Mouse (Mus musculus) CD4-positive naive resting alpha-beta T cell, adult 57 days (primary cell): Measurements from ENCODE around the gene Bag6. TPM values are rescaled to one million over a fixed set of nuclear protein-coding genes. Genes with fewer than 3 reads are reported as not detected.

Experiments
- total RNA-seq: library from RNA; stranded (reverse); gene quantifications from one replicate; pipeline ENCODE4 v1.2.4, GENCODE M21; 2023

Gene Bag6
- 438 TPM for total RNA-seq

GRCm38 (mm10) chr17:35134801-35135590 lies at the start of gene Bag6:
Gene Bag6 (plus strand): TSS chr17:35135178.

GRCm38 (mm10) chr17:35085208-35085865 lies 49.6 kb upstream of the Bag6 start, which contains the start of gene Ly6g6f:
Gene Ly6g6f (minus strand): TSS chr17:35085610.

DNA sequence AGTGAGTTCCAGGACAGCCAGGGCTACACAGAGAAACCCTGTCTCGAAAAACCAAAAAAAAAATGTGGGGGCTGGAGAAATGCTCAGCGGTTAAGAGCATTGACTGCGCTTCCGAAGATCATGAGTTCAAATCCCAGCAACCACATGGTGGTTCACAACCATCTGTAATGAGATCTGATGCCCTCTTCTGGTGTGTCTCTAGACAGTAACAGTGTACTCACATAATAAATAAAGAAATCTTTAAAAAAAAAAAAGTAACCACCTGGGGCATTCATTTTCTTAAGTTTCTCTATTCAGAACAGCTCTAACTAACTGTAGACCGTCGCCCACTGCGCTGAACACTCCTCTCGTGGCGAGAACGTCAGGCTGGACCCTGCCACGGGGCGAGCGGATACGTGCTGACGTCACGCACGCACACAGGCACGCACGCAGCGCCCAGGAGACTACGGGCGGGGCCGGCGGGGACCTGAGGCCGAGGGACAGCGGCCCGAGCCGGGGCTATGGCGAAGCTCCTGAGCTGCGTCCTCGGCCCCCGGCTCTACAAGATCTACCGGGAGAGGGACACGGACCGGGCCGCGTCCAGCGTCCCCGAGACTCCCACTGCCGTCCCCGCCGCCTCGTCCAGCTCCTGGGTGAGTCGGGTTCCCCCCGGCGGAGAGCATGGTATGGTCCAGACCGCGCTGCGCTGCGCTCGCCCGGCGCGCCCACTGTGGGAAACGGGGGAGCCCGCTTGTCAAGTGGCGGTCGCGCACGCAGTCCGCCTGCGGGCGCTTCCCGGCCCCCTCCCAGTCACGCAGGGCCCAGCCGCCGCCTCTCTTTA lies 45.9 kb upstream of the Bag6 start, which contains the start of gene Abhd16a:
TSS of gene Abhd16a (plus strand) at position 439 of the 820 bp plus-strand sequence.

DNA sequence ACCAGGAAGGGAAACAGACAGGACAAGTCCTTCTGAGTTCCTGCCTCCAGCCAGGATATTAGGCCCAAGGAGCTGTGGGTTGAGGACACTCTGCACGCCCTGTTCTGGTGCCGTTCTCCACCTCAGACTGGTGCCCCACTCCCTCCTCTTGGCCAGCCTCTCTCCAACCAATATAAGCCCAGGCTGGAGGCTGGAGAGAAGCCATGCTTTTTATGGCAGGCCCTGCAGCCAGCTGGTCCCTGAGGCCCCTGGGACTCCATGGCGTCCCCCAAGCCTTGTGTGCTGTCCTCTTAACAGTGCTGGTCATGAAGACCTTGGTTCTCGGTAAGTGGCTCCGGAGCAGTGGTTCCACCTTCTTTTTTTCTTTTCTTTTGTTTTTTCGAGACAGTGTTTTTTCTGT lies 26.9 kb upstream of the Bag6 start, which contains the start of gene Ly6g5c:
TSS of gene Ly6g5c (plus strand) at position 183 of the 400 bp plus-strand sequence.

DNA sequence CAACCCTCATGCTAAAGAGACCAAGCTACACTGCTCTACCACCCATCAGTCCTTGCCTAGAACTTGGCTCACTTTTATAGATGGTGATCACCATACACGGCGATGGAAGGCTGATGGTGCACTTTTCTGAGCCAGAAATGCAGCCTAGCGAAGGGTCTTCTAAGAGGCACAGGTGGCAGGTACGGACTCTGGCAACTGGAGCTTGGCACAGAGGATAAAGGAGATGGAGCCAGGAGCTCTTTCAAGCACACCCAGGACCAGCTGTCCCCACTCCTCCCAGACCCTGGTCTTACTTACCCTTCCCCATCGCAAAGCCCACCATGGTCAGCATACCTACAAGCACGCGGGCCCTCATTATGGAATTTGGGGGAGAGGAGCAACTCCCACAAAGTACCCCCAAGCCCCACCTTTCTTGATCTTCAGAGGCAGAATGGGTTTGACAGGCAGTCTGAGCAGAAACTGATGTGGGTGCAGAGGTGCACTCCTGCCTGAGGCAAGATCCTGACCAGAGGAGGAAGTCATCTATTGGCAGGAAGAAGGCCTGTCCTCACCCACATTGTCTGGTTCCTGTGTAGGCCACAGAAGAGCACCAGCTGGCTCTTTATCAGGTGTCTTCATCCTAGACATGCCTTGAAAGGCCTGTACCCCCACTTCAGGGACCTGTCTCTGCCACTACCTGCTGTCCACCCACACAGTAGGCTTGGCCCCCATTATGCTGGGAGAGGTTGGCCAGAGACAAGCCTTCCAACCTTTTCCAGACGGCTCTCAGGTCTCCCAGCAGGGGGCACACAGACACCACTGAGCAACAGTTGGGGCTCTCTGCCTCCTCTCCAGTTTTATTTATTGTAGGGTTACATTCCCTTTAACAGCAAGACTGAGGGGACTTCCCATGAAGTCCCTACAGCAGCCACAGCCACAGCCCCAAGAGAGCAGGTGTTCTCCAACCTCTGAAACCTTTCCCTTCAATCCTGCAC lies 19.6 kb upstream of the Bag6 start, which contains the start of gene Ly6g5b:
TSS of gene Ly6g5b (minus strand) at position 383 of the 974 bp plus-strand sequence.

GRCm38 (mm10) chr17:35121143-35121799 lies 13.7 kb upstream of the Bag6 start, which contains the start of gene Gpank1:
Gene Gpank1 (plus strand): TSS chr17:35121455.

GRCm38 (mm10) chr17:35121871-35122303 lies 13.1 kb upstream of the Bag6 start, which contains the start of gene Csnk2b:
Gene Csnk2b (minus strand): TSS chr17:35122053.

DNA sequence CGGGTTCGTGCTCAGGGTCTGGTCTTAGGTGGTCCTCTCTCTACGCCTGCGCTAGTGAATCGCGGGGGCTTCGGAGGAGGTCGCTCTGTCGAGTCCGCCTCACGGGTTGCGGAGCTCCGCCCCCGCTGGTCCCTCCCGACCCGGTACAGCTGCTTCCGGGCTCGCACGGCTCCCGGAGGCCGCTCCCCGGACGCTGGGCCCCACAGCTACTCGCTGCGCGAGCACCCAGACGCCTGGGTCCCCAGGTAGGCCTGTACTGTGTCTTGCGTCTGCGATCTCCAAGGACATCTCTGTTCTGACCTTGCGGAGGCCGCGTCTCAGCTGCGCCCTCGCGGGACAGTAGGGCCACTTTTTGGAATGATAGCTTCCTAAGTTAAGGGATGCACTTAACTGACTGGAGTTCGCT lies 8.8 kb upstream of the Bag6 start, which contains the start of gene D17H6S53E:
TSS of gene D17H6S53E (plus strand) at position 168 of the 406 bp plus-strand sequence.

DNA sequence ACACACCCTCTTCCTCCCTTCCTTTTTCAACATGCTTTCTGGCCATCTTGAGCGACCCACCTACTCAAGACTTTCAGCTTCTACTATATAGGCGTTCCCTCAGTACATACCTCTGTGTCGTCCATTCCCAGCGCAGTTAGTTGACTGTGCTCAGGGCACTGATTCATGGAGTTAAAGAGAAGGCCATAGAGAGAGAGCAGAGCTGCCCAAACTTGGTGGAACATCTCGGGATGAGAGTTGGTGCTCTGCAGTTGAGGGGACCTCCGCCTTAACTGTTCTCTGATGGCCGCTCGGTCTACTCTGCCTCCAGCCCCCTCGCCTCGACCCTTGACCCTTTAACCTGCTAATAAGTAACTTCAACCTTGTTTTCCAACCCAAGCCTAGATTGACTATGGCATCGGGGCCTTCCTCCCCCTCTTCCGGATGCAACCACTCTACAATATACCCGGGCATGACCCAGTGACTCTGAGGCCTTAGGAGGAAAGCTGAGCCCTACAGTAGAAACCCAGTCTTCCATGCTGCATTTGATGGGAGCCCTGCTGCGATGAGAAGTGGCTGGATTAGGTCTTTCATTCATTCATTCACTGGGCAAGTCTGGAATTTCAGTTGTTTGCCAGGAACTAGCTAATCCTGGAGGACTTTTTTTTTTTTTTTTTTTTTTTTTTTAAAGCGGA lies 3.3 kb upstream of the Bag6 start, which contains the start of gene Apom:
TSS of gene Apom (minus strand) at position 551 of the 674 bp plus-strand sequence.

DNA sequence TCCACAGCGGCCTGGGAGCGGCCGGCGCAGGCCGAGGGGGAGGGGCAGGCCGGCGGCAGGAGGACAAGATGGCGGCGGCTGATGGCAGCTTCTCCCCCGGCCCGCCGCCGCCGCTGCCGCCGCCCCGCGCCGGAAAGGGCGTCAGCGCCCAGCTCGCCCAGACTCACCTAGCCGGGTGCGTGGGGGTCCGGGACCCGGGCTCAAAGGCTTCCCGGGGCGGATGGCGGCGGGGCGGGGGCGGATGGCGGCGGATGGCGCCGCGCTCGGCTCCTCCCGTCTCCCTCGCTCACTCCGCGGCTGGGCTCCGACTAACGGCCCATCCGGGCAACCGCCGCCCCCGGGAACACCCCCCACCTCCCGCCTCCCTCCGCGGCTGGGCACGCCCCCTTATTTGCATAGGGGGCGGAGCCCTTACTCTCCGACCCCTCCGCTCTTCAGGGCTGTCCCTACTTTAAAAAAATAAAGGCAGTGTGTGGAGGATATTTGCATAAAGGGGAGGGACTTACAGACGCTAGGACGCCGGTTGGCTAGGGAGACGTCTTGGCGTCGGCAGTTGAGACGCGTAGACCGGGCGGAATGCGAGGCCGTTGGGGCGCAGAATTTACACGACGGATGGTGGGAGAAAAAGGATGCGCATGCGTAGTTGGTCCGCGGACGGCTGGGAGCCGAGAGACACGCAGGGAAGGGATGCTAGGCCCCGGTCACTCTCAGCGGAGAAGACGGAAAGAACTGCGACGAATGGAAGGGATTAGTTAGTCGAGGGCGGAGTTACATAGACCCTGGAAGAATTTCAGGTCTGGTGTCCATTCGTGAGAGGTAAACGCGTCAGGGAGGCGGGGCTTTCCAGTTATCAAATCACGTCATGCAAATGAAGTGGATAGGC lies 29.8 kb downstream of the Bag6 start, which contains the start of gene Prrc2a:
TSS of gene Prrc2a (minus strand) at position 330 of the 883 bp plus-strand sequence.

DNA sequence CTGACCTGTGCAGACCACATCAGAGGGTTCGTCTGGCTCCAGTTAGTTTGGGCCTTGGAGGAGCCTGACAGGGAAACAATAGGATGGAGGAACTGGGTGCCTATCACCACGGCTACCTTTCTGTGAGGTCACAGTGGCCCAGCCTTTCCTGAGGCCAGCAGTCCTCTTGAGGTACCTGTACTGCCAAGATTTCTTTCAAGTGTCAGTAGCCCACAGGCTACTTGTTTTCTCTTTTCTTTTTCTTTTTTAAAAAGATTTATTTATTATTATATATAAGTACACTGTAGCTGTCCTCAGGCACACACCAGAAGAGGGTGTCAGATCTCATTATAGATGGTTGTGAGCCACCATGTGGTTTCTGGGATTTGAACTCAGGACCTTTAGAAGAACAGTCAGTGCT lies 41.0 kb downstream of the Bag6 start, which contains the start of gene Aif1:
TSS of gene Aif1 (minus strand) at position 101 of the 400 bp plus-strand sequence.

DNA sequence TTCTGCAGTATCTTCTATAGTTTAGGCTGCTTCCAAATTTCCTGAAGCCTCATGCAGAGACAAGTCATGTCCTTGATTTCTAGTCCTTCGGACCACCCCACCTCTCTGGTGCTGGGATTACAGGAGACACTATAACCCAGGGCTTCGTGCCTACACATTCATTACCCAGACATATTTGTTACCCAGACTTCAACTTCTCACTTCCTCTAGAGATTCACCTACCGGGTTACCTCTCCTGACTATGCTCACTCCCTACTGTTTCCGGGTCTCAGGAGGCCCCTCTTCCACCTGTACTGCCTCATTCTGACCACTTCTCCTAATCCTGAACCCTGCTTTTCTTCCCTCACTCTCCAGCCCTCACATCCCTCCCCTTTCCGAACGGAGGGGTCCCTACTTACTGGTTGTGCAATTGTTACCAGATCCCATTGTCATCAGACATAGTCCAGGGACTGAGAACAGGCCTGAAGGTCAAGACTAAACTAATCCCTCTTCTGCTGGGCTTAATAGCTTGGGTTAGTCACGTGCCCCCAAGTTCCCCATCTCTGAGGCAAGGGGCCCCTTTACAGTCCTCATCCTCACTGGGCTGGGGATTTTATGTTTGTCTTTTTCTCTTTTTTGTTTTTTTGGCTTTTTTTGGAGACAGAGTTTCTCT lies 53.1 kb downstream of the Bag6 start, which contains the start of gene Lst1:
TSS of gene Lst1 (minus strand) at position 481 of the 652 bp plus-strand sequence.

DNA sequence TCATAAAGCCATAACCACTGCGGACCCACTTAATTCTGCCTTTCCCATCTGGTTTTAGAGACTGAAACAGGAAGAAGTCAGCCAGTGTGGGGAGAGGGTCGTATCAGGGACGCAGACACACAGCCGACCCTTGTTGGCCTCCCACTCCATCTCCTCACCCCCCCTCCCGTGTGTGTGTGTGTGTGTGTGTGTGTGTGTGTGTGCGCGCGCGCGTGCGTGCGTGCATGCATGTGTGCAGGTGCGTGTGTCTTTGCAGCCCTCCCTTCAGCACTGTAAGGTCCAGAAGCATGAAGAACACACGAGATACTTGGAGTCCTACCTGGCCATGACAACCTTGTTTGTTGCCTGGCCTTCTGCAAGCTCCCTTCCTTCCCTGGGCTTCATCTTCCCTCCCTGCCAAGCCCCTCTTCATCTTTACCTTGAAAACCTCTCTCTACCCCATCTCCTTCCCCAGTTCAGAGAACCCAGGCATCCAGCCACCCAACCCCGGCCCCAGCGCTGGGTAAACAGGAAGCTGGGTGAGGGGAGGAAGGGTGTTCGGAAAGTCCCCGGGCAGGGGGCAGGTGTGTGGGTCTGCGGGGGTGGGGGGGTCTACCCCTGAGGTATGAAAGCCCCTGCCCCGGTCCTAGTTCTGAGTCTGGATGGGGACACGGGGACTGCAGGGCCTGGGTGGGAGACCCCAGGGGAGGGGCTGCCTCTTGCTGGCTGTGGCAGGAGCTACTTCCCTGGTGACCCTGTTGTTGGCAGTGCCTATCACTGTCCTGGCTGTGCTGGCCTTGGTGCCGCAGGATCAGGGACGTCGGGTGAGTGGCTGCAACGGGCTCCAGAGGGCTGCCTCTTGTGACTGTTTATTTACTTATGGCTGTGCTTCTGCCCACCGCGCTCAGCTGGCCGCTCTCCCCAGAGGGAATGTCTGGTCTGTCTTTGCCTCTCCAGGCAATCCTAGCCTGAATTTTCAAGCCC lies 59.2 kb downstream of the Bag6 start, which contains the start of gene Ltb:
TSS of gene Ltb (plus strand) at position 559 of the 963 bp plus-strand sequence.

